Mouse (Mus musculus) erythroblast, adult 5-6 weeks (primary cell): ENCODE results near the gene Ptprd. TPM values are rescaled to one million over a fixed set of nuclear protein-coding genes. Genes with fewer than 3 reads are reported as not detected.

Experiments
- ATAC-seq: replicated peaks from 2 replicates; pipeline ENCODE4 v1.8.0; 2016; ENCODE audit warnings: moderate number of reproducible peaks, mild to moderate bottlenecking, moderate TSS enrichment, inconsistent platforms; ENCODE audit not compliant: poor library complexity, low FRiP score, severe bottlenecking
- total RNA-seq, 2 experiments: library from RNA; stranded (forward) in 1 of 2; stranded (reverse) in 1 of 2; fragments of 150-400 nt in 1 of 2; fragments of 200-764, 138-1000 nt in 1 of 2; gene quantifications; 2 replicates each; pipeline versions ENCODE4 v1.2.3 to v1.2.4; 2015 to 2017; ENCODE audit warnings: low replicate concordance in 2 of 2

Ptprd gene
- total RNA-seq, 2 experiments from 2014 or later: not detected

DNA sequence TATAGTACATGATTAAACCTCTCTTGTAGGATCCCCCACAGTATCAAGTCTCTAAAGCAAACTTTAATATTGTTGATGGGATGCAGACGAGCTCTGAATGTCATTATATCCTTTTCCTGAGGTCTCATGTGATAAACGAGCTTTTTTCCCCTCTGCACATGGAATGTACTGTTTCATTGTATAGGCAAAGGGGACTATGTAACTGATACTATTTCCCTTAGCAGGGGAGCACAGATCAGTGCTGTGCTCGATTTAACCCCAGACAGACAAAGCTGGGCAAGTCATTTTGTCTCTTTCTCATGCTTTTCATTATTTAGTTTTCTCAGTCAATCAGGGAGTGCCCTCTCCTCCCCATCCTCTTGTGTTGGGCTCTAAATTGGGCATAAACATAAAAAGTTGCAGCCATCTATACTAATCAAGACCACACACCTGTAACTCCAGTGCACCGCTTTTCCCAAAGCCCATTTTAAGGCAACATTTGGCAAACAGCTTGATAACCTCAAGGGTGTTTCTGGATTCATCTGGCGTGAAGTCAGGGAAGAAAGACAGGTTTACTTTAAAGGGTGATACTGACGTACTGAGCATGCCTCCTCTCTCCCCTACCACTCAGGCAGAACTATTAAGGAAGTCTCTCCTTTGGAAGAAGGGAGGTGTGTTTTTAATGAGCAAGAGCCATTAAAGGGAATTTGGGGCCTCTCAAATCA lies 1709.0 kb downstream of the Ptprd start:
- no peak for ATAC-seq

DNA sequence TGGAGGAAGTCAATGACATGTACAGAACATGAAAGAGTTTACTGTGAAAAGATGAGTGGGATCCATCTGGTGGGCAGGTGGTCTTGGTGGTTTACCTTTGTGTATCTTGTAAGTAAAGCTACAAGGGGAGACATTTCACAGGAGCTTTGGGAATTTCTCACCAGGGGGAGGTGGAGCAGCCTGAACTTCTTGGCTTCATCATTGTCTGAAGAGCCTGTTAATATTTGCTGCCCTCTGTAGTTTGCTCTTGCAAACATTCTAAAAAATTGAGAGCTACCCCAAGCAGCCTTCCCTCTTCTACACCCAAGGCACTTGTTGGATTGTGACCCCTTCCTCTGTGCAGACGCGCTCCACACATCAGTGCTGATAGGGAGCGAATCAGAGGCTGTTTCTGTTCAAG lies 1725.9 kb downstream of the Ptprd start:
- no peak for ATAC-seq

DNA sequence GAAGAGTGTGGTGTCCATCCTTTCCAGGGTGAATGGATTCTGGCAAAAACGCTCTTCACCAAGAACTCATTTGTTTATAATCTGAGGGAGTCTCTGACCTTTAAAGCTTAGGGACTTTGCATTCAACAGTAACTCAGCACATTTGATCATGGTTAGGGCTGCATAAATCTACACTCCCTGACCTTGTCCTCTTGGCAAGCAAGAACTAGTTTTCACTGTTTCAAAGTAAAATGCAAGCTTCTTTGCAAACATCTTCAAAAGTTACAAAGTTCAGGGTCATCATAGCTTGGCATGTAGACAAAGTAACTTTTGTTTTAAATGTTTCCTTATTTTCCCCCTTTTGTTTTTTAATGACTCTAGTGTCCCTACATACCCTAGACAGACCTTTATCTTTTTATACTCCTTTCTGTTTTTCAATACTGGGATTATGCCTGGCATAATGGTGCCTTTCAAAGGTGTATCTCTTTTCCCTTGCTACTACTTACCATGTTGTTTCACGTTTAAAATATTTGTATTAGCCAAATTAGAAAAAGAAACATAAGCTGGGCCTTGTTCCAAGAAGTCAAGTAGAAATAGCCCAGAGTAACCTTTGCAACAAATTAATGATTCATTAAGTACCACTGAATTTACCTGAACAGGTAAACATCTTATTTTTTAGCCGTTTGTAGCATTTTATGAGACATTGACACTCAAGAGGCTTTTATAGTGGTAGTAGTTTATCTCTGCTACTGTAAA lies 1743.2 kb downstream of the Ptprd start:
- ATAC-seq: no peak

DNA sequence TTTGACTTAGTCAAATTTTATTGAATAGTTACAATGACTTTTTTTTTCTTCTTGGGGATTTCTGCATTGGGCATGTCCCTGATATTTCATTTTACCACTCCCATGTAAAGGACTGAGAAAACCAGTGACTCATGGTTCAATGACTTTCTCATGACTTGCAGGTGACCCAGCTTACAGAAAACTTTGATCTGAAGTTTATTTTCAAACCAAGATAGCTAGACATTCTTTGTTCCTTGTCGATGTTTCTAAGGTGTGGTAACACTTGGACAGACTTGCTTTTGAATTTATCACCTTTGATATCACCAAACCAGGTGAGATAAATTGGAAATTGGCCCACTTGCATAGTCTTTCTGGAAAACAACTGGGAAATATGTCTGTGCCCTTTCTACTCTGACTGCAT lies 1747.1 kb downstream of the Ptprd start:
- no peak for ATAC-seq

DNA sequence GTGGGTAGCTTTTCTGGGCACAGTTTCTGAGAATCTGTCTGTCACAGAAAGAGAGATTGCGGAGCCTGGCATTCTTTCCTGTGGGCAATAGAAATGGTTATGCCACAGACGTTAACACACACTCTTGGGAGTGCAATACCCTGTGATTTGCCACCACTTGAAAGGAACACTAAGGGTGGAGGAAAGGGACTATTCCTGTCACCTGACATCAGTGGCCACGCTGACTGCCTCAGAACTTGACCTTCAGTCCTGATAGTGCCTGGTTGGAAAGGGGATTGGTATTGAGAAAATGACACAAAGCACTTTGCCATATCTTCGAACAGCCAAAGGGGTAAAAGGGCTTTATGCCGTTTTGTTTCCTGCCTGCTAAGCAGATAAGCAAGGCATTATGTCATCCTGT lies 1750.4 kb downstream of the Ptprd start:
- ATAC-seq: no peak

DNA sequence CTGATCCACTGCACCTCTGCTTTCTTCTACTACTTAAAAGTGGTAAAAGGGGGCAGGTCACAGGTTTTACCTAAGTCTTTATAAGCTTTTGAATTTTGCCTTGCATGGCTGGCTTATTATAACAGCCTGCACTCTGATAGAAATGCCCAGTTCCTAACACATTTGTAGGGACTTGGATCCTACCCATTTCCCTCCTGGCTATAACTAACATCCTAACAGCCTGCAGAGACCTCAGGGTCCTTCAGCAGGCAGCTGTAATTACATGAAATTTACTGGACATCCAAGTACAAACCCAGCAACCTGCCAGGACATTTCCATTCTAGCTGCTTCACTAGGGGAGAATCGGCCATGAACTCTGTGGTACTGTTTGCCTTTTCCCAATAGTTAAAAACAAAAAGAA lies 1751.2 kb downstream of the Ptprd start:
- no peak for ATAC-seq

DNA sequence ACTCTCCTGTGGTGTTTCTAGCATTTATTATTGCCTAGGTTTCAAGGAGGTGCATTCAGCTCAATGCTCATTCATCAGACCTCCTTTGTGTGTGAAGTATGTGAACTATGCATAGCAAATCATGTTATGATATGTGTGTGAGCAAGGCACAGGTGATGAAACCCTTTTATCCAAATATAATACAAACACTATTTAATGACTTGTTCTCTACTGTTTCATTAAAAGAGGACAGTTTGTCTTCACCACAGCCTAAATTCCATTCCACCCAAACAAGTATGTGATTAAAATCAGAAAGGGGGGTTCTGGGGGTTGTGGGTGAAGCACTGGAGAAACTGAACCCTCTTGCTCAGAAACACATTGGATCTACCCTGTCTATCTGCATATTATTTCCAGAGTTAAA lies 1752.1 kb downstream of the Ptprd start:
- ATAC-seq: no peak

DNA sequence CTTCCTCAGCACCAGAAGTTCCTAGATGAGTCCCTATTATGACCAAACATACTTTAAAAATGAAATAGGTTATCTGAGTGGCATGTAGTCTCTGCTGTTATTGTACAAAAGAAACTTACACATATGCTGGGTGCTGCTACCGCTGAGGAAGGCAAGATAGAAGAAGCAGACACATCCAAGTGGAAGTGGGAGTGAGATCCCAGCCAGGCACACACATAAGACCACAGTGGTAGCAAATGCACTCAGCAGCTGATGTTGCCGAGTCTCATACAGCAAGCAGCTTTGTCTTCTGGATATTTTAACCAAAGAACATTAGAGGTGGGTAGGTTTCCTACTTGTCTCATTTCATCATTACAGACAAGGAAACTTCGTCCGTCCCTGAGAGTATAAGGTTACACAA lies 1759.5 kb downstream of the Ptprd start:
- ATAC-seq: no peak

DNA sequence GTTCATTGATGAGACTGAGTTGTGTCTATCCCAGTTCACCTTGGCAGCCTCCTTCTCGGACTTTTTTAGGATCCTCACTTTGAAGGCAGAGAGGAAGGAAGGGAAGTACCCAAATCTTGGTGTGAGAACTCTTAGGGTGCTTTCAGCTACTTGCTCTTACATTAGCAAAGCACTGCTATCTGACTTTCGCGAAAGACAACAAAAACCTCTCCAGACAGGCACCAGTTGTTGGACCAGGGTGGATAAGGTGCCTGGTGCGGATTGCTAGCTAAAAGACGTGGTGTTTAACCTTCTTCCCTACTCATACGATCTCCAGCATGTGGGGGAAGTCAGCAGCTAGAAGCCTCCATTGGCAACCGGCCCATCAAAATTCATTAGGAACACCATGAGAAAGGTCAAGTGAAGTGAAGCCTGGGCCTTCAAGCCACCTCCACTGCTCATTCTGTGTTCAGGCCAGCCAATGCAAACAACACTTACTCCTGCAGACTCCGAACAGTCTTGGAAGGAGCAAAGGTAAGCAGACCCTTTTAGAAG lies 1760.7 kb downstream of the Ptprd start:
- ATAC-seq: no peak

DNA sequence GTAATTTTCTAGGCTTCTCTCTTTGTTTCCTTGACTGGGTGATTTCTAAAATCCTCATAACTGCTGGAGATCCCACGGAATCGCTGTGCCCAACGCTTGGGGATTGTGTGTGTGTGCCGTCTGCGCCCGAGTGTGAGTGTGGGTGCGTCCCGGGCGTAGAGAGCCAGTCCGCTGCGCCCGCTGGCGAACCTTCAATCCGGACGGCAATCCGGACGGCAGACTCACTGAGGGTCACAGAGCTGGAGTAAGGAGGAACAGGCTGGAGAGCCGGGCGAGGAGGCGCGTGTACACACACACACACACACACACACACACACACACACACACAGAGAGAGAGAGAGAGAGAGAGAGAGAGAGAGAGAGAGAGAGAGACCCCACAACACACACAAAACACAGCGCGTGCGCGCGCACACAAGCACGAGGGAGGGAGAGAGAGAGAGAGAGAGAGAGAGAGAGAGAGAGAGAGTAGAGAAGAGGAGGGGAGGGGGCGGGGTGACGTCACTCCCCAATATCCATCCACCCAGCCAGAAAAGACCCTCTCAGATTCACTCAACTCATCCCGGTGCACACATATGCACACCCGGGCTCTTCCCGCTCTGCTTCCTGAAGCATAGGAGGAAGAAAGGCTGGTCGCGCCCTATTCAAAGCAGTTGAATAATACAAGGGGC lies 1761.3 kb downstream of the Ptprd start:
- no peak for ATAC-seq

DNA sequence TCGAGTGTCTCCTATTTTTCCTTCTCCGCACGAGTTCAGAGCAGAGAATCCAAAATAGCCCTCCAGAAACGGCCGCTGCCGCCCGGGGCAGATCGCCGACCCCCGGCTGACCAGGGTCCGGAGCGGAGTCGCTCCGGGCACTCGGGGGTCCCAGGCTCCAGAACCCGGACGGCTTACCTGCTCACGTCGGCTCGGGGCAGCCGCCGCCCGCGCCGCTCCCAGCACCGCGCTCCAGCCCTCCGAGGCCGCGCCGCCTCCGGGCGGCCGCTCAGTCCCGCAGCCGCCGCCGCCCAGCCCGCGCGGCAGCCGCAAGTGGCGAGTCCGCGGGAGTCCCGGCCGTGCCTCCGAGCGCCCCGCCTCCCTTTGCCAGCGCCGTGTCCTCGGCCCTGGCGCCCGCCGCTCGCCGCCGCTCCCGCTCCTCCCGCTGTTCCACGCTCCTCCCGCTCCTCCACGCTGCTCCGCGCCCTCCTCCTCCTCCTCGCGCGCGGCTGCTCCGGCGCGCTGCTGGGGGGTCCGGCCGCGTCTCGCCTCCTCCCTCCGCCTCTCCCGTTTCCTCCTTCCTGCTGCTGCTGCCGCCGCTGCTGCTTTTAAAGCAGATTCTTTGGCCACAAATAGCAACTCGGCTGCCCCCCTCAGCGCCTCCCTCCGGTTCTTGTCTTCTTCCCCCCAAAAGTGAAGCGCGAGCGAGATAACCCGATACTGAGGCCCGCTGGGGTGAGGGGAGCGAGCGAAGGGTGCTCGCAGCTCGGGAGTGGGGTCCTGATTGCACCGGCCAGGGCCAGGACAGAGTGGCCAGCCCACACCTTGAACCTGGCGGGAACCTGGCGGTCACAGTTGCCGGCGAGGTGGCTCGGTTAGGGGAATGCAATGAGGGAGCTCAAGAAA lies 1762.1 kb downstream of the Ptprd start:
- ATAC-seq: no peak

DNA sequence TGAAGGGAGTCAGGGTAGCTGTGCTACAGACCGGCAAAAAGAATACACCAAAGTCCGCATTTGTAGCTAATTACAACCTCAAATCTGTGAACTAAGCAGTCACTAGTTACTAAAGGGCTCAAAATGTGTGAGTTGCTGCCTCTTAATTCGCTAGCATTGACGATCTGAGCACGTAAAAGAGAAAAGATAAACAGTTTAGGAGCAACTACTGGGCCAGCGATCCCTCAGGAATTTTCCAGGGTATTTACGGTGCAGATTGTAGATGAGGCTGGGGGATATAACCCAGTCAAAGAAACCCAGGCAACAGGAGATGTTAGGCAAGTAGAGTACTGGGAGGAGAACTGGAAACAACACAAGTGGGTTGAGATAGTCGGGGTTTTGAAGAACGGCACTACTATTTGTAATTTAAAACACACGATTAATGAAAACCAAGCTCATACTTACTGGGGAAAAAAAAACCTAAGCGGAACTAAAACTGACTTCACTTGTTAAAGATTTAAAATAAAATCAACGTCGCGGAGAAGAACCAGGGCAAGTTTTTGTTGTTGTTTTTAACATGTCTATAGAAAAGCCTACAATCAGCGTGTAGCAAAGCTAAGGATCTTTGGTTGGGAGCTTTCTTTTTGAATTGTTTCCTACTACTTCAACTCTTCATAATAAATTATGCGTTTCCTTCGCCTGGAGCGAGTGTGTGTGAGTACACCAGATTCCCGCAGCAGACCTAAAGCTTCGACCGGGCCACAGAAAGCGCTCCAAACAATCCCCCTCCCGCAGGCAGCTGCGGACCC lies 1762.9 kb downstream of the Ptprd start:
- no peak for ATAC-seq

DNA sequence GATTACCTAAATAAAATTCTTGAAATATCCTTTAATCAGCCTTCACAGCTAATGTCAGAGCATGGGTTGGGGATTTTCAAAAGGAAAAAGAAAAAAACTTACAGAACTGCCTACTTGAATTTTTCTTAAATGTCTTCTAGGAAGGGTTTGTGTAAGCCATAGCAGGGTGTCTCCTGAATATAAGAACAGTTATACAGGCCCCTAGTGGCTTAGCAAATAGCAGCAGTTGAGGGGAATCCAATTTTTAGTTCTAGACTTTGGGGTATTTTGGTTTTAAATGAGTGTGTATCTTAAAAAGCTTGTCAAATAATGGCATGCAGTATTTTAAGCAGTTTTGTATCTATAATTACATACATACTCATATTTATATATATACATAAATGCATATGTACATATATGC lies 1764.4 kb downstream of the Ptprd start:
- no peak for ATAC-seq

DNA sequence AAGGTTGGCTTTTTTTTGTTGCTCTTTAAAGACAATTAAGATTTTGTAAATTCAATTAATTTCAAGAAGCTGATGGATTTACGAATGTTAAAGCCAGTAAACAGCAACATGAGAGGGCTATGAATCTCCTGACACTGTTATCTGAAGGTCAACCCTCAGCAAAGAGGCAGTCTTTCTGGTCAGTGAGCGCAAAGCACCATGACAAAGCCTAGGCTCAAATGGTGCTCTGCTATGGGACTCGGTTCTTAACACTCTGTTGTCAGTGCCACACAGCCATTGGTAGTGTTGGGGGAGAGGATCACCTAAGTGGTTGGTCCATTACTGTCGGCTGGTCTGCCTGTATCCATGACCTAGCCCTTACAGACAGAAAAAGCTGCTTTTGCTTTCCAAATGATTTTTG lies 1767.0 kb downstream of the Ptprd start:
- ATAC-seq: no peak

DNA sequence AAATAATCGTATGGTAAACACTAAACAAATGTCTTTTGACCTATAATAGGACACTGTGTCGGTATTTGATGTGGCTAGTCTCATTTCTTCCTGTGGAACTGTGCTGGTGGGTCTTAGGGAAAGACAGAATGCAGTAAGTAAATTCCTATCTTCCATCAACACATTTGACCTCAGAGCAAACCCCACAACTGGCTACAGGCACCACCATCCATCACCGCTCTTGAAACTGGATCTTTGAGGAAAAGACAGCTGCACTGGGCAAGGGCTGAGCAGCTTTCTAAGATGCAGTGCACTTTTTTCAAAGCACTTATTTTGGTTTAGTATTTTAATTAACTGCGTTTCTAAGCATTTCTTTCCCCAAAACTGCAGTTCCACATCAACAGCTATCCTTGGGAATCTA lies 1768.2 kb downstream of the Ptprd start:
- ATAC-seq: no peak

DNA sequence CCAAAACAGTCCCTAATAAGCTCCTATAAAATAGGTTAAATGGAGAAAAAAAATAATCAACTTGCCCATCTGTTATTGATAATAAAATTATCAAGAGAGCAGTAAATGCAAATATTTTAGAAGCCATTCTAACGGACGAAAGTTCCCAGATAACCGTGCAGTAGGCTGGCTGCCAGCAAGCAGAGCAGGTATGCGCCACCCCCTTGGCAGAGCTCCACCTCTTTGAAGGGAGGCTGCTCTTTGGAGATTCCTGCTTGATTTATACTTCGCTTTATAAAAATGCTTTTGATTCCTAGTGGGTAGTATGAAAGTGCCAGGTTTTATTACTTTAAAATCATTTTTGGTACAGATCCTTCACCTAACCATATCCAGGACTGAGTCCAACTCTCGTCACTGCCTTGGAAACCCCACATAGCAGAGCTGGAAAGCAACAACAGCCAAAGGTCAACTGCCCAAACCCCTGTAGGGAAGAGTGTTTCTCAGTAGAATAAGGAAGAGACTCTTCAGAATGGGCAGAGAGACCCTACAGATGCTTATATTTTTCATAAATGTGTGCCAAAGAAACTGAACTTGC lies 1770.9 kb downstream of the Ptprd start:
- no peak for ATAC-seq

DNA sequence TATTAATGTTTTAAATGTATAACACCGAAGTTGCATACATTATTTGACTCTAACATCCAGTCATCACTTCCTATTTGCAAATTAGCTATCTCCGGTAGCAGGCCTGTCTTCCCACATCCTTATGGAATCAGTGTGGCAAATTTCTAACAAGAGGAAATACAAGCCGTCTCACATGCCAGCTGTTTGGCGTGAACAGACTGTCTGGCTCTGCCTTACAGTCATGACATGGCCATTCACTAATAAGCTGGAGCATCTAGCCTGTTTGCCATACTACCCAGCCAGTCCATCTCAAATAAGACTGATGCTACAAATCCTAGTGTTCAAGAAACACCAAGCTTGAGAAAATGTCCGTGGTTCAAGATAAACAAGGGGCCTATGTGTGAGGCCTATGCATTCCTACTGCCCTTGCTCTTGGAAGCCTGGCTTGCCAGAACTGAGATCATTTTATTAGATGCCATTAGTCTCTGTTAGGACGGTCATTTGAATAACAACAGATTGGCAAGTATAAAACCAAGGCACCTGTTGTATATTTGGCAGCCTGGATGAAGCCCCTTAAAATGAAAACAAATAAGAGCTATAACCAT lies 1773.2 kb downstream of the Ptprd start:
- ATAC-seq: no peak

DNA sequence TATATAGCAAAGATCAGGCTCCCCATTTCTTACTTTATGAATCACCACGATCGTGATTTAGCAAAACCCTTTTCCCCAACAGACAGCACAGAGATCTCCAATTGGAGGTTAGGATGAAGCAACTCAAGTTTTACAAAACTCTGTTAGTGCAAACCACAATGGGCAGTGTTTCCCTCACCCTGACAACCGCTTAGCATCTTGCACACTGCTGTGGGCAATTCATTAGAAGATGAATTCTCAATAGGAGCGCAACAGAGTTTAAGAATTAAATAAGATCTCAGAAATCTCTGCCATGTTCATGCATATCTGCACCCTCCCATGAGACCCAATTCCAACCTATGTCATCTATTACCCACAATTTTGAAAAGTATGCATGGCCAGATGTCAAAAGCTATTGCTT lies 1773.7 kb downstream of the Ptprd start:
- no peak for ATAC-seq
